Mouse (Mus musculus) liver, embryonic 16.5 days (tissue): Measurements from ENCODE around the gene Lin52. TPM values are rescaled to one million over a fixed set of nuclear protein-coding genes. Genes with fewer than 3 reads are reported as not detected.
A peak's percentile ranks its signal among the peaks of the same experiment; 100 is the strongest.

Experiments
- ATAC-seq: fragments of 200-750 bp; cut with Nextera tagmentation; 2 replicates; pipeline ENCODE4 v1.8.0; 2017; ENCODE audit warnings: low read depth, mild to moderate bottlenecking, moderate number of reproducible peaks, moderate library complexity
- H3K27ac ChIP-seq: fragments of 300-500 bp; sonication (generic); 2 replicates; pipeline ENCODE4 v1.5.1; 2014; ENCODE audit warnings: mild to moderate bottlenecking, low read length
- H3K27me3 ChIP-seq: fragments of 300-500 bp; sonication (generic); 2 replicates; pipeline ENCODE4 v1.6.1; 2014; ENCODE audit warnings: low read depth, low read length, mixed read lengths; ENCODE audit not compliant: control insufficient read depth, insufficient read depth
- H3K36me3 ChIP-seq: fragments of 300-500 bp; sonication (generic); 2 replicates; pipeline ENCODE4 v1.6.1; 2014; ENCODE audit warnings: mild to moderate bottlenecking; ENCODE audit not compliant: control insufficient read depth, insufficient read depth
- H3K4me1 ChIP-seq: fragments of 300-500 bp; sonication (generic); 2 replicates; pipeline ENCODE4 v1.6.1; 2014; ENCODE audit warnings: low read depth, low read length, mixed read lengths; ENCODE audit not compliant: control insufficient read depth
- H3K4me2 ChIP-seq: fragments of 300-500 bp; sonication (generic); 2 replicates; pipeline ENCODE4 v1.6.1; 2014; ENCODE audit warnings: low read depth, low read length, mixed read lengths
- H3K4me3 ChIP-seq: fragments of 300-500 bp; sonication (generic); 2 replicates; pipeline ENCODE4 v1.5.1; 2014; ENCODE audit warnings: low read depth, mild to moderate bottlenecking, low read length
- H3K9ac ChIP-seq: fragments of 300-500 bp; sonication (generic); 2 replicates; pipeline ENCODE4 v1.6.1; 2014; ENCODE audit warnings: low read depth, low read length
- H3K9me3 ChIP-seq: fragments of 300-500 bp; sonication (generic); replicated peaks from 2 replicates; pipeline ENCODE4 v1.6.1; 2016; ENCODE audit warnings: low read length; ENCODE audit not compliant: control insufficient read depth
- WGBS: fragments of 180-500 bp; shearing (Covaris S2); extraction: QIAGEN DNeasy Blood & Tissue Kit; methylation state at CpG from one replicate; pipeline ENCODE4 v1.1.7; 2014; ENCODE audit not compliant: insufficient replicate concordance; 5-methylcytosine and 5-hydroxymethylcytosine counted together
- polyA plus RNA-seq: library from polyadenylated mRNA; unstranded; fragments of >200 nt; fragmentation: Nextera tagmentation; extraction: Ambion mirVana; gene quantifications from 2 replicates; pipeline ENCODE4 v1.2.1, GENCODE M21; 2015

The Lin52 gene
- polyA plus RNA-seq, 1 experiment from 2014 or later = 10.7 TPM

GRCm38 (mm10) chr12:84570694-84571415 is 119.6 kb downstream of the Lin52 start:
- ATAC-seq = no peak
- peaks cover 75% of the 10 kb centered on the region for H3K27me3 ChIP-seq
- WGBS = 2% methylated on average over 34 of the region's 34 CpGs
- H3K9me3 ChIP-seq = no peaks in the 10 kb centered on the region
- no peak overlapping the region for H3K9ac ChIP-seq
- H3K36me3 ChIP-seq = no peaks in the 10 kb centered on the region
- no peak overlapping the region for H3K4me3 ChIP-seq
- no peak overlapping the region for H3K4me2 ChIP-seq
- no peak overlapping the region for H3K27ac ChIP-seq
- H3K4me1 ChIP-seq = no peaks in the 10 kb centered on the region

GRCm38 (mm10) chr12:84571466-84572340 is 120.5 kb downstream of the Lin52 start:
- Histone ChIP-seq H3K27me3 (peaks cover 78% of the 10 kb centered on the region), H3K9ac (no peak overlapping the region), H3K4me1 (no peaks in the 10 kb centered on the region), H3K9me3 (no peaks in the 10 kb centered on the region), H3K4me2 (no peak overlapping the region), H3K36me3 (no peaks in the 10 kb centered on the region), H3K27ac (no peak overlapping the region), H3K4me3 (no peak overlapping the region)
- 3% methylated on average over 43 of the region's 43 CpGs for WGBS
- no peak for ATAC-seq

- Histone ChIP-seq H3K9me3 (no peaks in the 10 kb centered on the region), H3K9ac (no peak overlapping the region), H3K4me3 (no peak overlapping the region), H3K27me3 (peaks cover 74% of the 10 kb centered on the region), H3K4me2 (no peak overlapping the region), H3K4me1 (no peaks in the 10 kb centered on the region), H3K36me3 (no peaks in the 10 kb centered on the region), H3K27ac (no peak overlapping the region)
- 11% methylated on average over 7 of the region's 7 CpGs for WGBS
- no peak for ATAC-seq
These were observed 121.1 kb downstream of the Lin52 start for GRCm38 (mm10) chr12:84572341-84572720.

GRCm38 (mm10) chr12:84573094-84573493 is 121.9 kb downstream of the Lin52 start:
- no peak for ATAC-seq
- H3K9me3 ChIP-seq = no peaks in the 10 kb centered on the region
- no peaks in the 10 kb centered on the region for H3K36me3 ChIP-seq
- no peak overlapping the region for H3K4me2 ChIP-seq
- no peaks in the 10 kb centered on the region for H3K4me1 ChIP-seq
- H3K9ac ChIP-seq = no peak overlapping the region
- 18% methylated on average over 7 of the region's 7 CpGs for WGBS
- H3K27ac ChIP-seq = no peak overlapping the region
- H3K4me3 ChIP-seq = no peak overlapping the region
- H3K27me3 ChIP-seq = peaks cover 66% of the 10 kb centered on the region

GRCm38 (mm10) chr12:84577768-84578439 is 126.7 kb downstream of the Lin52 start:
- 74% methylated on average over 11 of the region's 11 CpGs for WGBS
- Histone ChIP-seq H3K4me1 (no peaks in the 10 kb centered on the region), H3K27ac (no peak overlapping the region), H3K4me3 (no peak overlapping the region), H3K27me3 (peaks cover 19% of the 10 kb centered on the region), H3K9me3 (no peaks in the 10 kb centered on the region), H3K36me3 (no peaks in the 10 kb centered on the region), H3K4me2 (no peak overlapping the region), H3K9ac (no peak overlapping the region)
- ATAC-seq = no peak

GRCm38 (mm10) chr12:84578440-84578770 is 127.2 kb downstream of the Lin52 start:
- peaks cover 14% of the 10 kb centered on the region for H3K27me3 ChIP-seq
- 44% methylated on average over 5 of the region's 5 CpGs for WGBS
- H3K4me1 ChIP-seq = no peaks in the 10 kb centered on the region

GRCm38 (mm10) chr12:84581285-84581684 is 130.1 kb downstream of the Lin52 start:
- 72% methylated on average over 2 of the region's 2 CpGs for WGBS
- no peaks in the 10 kb centered on the region for H3K9me3 ChIP-seq
- no peaks in the 10 kb centered on the region for H3K4me1 ChIP-seq
- no peak overlapping the region for H3K4me2 ChIP-seq
- H3K27ac ChIP-seq = no peak overlapping the region
- no peak overlapping the region for H3K9ac ChIP-seq
- no peaks in the 10 kb centered on the region for H3K36me3 ChIP-seq
- H3K27me3 ChIP-seq = peaks cover 1% of the 10 kb centered on the region; the same call in 1 of the 2 replicates
- no peak overlapping the region for H3K4me3 ChIP-seq
- ATAC-seq = no peak

More at GRCm38 (mm10) chr12:84578440-84578770, 127.2 kb downstream of the Lin52 start:
- no peak overlapping the region for H3K4me3 ChIP-seq
- no peaks in the 10 kb centered on the region for H3K9me3 ChIP-seq
- no peak overlapping the region for H3K4me2 ChIP-seq
- no peak for ATAC-seq
- no peaks in the 10 kb centered on the region for H3K36me3 ChIP-seq
- H3K27ac ChIP-seq = no peak overlapping the region
- no peak overlapping the region for H3K9ac ChIP-seq

GRCm38 (mm10) chr12:84589825-84590761 is 138.9 kb downstream of the Lin52 start:
- Histone ChIP-seq H3K9ac (peak overlapping the region; percentile 27), H3K27ac (no peak overlapping the region), H3K9me3 (no peaks in the 10 kb centered on the region), H3K4me3 (peak overlapping the region; percentile 55), H3K36me3 (no peaks in the 10 kb centered on the region), H3K4me1 (peaks cover 5% of the 10 kb centered on the region; the same call in 1 of the 2 replicates), H3K4me2 (peak overlapping the region; percentile 91), H3K27me3 (peaks cover 3% of the 10 kb centered on the region; the same call in 1 of the 2 replicates)
- WGBS = 2% methylated on average over 54 of the region's 54 CpGs
- ATAC-seq = 0 out of 2 replicates have a peak, but pooled peaks have one; percentile 30
